17 mouse cellular contexts compared by ENCODE assay signal in genomic region chr10:53698531-53698930, GRCm38 (mm10). TPM values are rescaled to one million over a fixed set of nuclear protein-coding genes. Genes with fewer than 3 reads are reported as not detected.
"Had no signal": no experiment of that assay in that cellular context is flagged by ENCODE, and none has a peak within 500 bp of the region (broad histone marks: within the 10 kb centered on the region; RNA-seq: fewer than 3 reads in every experiment).

No protein-coding gene starts in this region.

- H3K4me1 ChIP-seq: neural tube, embryonic 13.5 days; neural tube, embryonic 15.5 days; stomach, embryonic 15.5 days had no signal

- H3K36me3 ChIP-seq: neural tube, embryonic 13.5 days; neural tube, embryonic 15.5 days; stomach, embryonic 15.5 days had no signal

- DNase-seq: retina, postnatal 1 day; right cerebral cortex, adult 18-20 months; right cerebral cortex, postnatal 14 days; right cerebral cortex, postnatal 25 days; right cerebral cortex, postnatal 4 days; spleen, adult 18-20 months; thymus, adult 18-20 months; thymus, adult 2 months; thymus, postnatal 14 days; thymus, postnatal 25 days; thymus, postnatal 36 days; thymus, postnatal 4 days had no signal

- H3K4me2 ChIP-seq: neural tube, embryonic 13.5 days; neural tube, embryonic 15.5 days; stomach, embryonic 15.5 days had no signal

- H3K9me3 ChIP-seq: neural tube, embryonic 13.5 days; neural tube, embryonic 15.5 days; stomach, embryonic 15.5 days had no signal

- H3K4me3 ChIP-seq: neural tube, embryonic 13.5 days; neural tube, embryonic 15.5 days; stomach, embryonic 15.5 days had no signal

- H3K9ac ChIP-seq: neural tube, embryonic 13.5 days; neural tube, embryonic 15.5 days; stomach, embryonic 15.5 days had no signal

- H3K27ac ChIP-seq: neural tube, embryonic 13.5 days; neural tube, embryonic 15.5 days; stomach, embryonic 15.5 days; stomach, postnatal 0 days had no signal

- H3K27me3 ChIP-seq: neural tube, embryonic 13.5 days; neural tube, embryonic 15.5 days; stomach, embryonic 15.5 days had no signal

RNA-seq across cellular contexts. Expression of gene Fam184a, which starts 52.4 kb away (rescaled TPM):
- total RNA-seq: neutrophil, adult 5-6 weeks had no signal
